Mouse (Mus musculus) liver, embryonic 13.5 days (tissue): Measurements from ENCODE around the gene Decr2. TPM values are rescaled to one million over a fixed set of nuclear protein-coding genes. Genes with fewer than 3 reads are reported as not detected.
A peak's percentile ranks its signal among the peaks of the same experiment; 100 is the strongest.
"Not testable (repeated sequence)": the region's sequence is repeated elsewhere in the genome, so short reads cannot be mapped to it uniquely, and the experiment has no call there.

Experiments
- ATAC-seq: fragments of 200-750 bp; cut with Nextera tagmentation; 2 replicates; pipeline ENCODE4 v1.8.0; 2017; ENCODE audit warnings: low read depth, mild to moderate bottlenecking, moderate number of reproducible peaks, moderate library complexity
- DNase-seq: peaks from one replicate; pipeline ENCODE4 v3.0.0; 2022
- H3K27ac ChIP-seq: fragments of 300-500 bp; sonication (generic); 2 replicates; pipeline ENCODE4 v1.5.1; 2015; ENCODE audit warnings: moderate library complexity, mild to moderate bottlenecking, inconsistent platforms
- H3K27me3 ChIP-seq: fragments of 300-500 bp; sonication (generic); 2 replicates; pipeline ENCODE4 v1.6.1; 2015; ENCODE audit warnings: mild to moderate bottlenecking, inconsistent platforms
- H3K36me3 ChIP-seq: fragments of 300-500 bp; sonication (generic); 2 replicates; pipeline ENCODE4 v1.6.1; 2015; ENCODE audit warnings: mild to moderate bottlenecking, inconsistent platforms
- H3K4me1 ChIP-seq: fragments of 300-500 bp; sonication (generic); replicated peaks from 2 replicates; pipeline ENCODE4 v1.6.1; 2015; ENCODE audit warnings: inconsistent platforms
- H3K4me2 ChIP-seq: fragments of 300-500 bp; sonication (generic); 2 replicates; pipeline ENCODE4 v1.6.1; 2015; ENCODE audit warnings: inconsistent platforms, mild to moderate bottlenecking, moderate library complexity
- H3K4me3 ChIP-seq: fragments of 300-500 bp; sonication (generic); replicated peaks from 2 replicates; pipeline ENCODE4 v1.5.1; 2015; ENCODE audit warnings: mild to moderate bottlenecking, inconsistent platforms
- H3K9ac ChIP-seq: fragments of 300-500 bp; sonication (generic); 2 replicates; pipeline ENCODE4 v1.6.1; 2015; ENCODE audit warnings: mild to moderate bottlenecking, inconsistent platforms
- H3K9me3 ChIP-seq: fragments of 300-500 bp; sonication (generic); replicated peaks from 2 replicates; pipeline ENCODE4 v1.6.1; 2016; ENCODE audit warnings: inconsistent platforms
- WGBS: fragments of 180-500 bp; shearing (Covaris S2); methylation state at CpG from one replicate; pipeline ENCODE4 v1.1.7; 2015; ENCODE audit not compliant: insufficient replicate concordance; 5-methylcytosine and 5-hydroxymethylcytosine counted together
- polyA plus RNA-seq: library from polyadenylated mRNA; unstranded; fragments of >200 nt; fragmentation: Nextera tagmentation; extraction: Ambion mirVana; gene quantifications from 2 replicates; pipeline ENCODE4 v1.2.1, GENCODE M21; 2015

The Decr2 gene
- polyA plus RNA-seq, 1 experiment from 2014 or later: 11.1 TPM

- DNase-seq (no peak), ATAC-seq (no peak)
- H3K27ac ChIP-seq: no peak overlapping the region
- H3K9ac ChIP-seq: no peak overlapping the region
- H3K27me3 ChIP-seq: peaks cover 9% of the 10 kb centered on the region; the same call in 1 of the 2 replicates
- H3K4me1 ChIP-seq: peaks cover 15% of the 10 kb centered on the region
- H3K9me3 ChIP-seq: no peaks in the 10 kb centered on the region
- no peak overlapping the region for H3K4me2 ChIP-seq
- 58% methylated on average over 4 of the region's 4 CpGs for WGBS
- no peaks in the 10 kb centered on the region for H3K36me3 ChIP-seq
- H3K4me3 ChIP-seq: no peak overlapping the region
Observed at GRCm38 (mm10) chr17:26052706-26053105, 37.4 kb downstream of the Decr2 start.

DNA sequence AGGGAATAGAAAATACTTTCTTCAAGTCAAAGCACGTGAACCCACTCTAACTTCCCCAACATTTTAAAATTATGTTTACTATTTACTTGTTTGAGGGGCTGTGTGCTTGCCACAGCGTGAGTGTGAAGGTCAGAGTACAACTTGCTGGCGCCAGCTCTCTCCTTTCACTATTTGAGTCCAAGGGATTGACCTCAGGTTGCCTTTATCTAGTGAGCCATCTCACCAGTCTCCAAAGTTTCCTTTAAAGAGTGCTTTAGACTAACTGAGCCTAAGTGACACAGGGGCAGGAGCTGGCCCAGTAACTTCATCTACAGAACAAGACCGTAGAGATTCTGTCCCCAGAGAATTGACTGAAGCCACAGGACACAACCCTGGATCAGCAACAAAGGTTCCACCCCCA is 38.1 kb downstream of the Decr2 start:
- H3K4me2 ChIP-seq: no peak overlapping the region
- no peak overlapping the region for H3K27ac ChIP-seq
- no peaks in the 10 kb centered on the region for H3K36me3 ChIP-seq
- peaks cover 15% of the 10 kb centered on the region for H3K4me1 ChIP-seq
- DNase-seq (no peak), ATAC-seq (no peak)
- H3K9me3 ChIP-seq: no peaks in the 10 kb centered on the region
- no peak overlapping the region for H3K4me3 ChIP-seq
- H3K9ac ChIP-seq: no peak overlapping the region
- peaks cover 9% of the 10 kb centered on the region; the same call in 1 of the 2 replicates for H3K27me3 ChIP-seq
- 67% methylated on average over 4 of the region's 4 CpGs for WGBS

DNA sequence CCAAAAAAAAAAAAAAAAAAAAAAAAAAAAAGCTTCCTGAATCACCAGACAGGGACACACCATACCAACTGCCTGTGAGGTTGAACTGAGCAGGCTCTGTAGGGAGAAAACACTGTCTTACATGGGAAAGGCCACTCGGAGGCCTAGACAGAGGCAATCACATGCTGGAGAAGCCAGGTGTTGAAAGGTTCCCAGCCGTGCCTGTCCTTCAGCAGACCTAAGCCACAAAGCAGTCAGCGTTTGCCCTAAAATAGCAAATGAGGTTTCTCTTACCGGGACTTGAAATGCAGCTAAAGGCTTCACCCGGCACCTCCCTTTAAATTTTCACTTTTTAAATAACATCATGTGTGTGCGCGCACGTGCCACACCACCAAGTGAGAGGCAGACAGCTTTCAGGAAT is 42.0 kb downstream of the Decr2 start:
- no peak for DNase-seq
- H3K36me3 ChIP-seq: no peaks in the 10 kb centered on the region
- 0 out of 2 replicates have a peak, but pooled peaks cover 3% of the 10 kb centered on the region for H3K27me3 ChIP-seq
- H3K9ac ChIP-seq: no peak overlapping the region
- H3K9me3 ChIP-seq: no peaks in the 10 kb centered on the region
- no peak overlapping the region for H3K4me2 ChIP-seq
- no peak overlapping the region for H3K4me3 ChIP-seq
- 75% methylated on average over 8 of the region's 8 CpGs for WGBS
- no peak overlapping the region for H3K27ac ChIP-seq
- H3K4me1 ChIP-seq: 0 out of 2 replicates have a peak, but pooled peaks cover 6% of the 10 kb centered on the region
- no peak for ATAC-seq

DNA sequence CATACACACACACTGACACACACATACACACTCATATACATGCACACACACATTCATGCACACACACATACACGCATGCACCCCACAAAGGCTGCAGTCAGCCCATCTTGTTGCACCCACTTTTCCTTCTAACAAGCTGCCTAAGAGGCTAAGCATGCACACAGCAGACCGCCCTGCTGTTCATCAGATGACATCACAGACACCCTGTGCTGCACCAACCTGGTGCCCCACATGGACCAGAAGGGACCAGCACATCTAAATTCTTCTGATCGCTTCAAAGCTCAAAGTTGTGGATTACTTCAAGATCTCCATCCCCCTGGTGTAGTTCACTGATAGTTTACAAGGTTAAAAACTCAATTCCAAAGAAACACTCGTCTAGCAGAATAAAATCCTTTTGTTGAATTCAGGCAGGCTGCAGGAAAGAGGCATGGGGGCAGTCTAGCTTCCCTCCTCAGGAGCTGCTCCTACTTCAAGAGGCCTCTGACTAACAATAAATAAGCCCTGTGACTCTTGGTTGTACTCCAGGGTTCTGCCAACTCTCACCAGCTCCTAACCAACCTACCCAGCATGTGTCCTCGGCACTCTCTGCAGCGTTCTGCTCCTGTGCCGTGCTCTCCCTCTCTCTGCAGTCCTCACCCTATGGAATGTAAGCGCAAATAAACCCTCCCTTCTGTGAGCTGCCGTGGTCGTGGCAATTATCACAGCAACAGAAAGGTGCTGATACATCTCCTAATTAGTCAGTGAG is 43.7 kb downstream of the Decr2 start:
- Histone ChIP-seq H3K4me3 (no peak overlapping the region), H3K27me3 (0 out of 2 replicates have a peak, but pooled peaks cover 3% of the 10 kb centered on the region), H3K9ac (no peak overlapping the region), H3K36me3 (no peaks in the 10 kb centered on the region), H3K27ac (no peak overlapping the region), H3K4me1 (0 out of 2 replicates have a peak, but pooled peaks cover 5% of the 10 kb centered on the region), H3K4me2 (no peak overlapping the region), H3K9me3 (no peaks in the 10 kb centered on the region)
- no peak for DNase-seq
- WGBS: 51% methylated on average over 10 of the region's 10 CpGs
- ATAC-seq: no peak

DNA sequence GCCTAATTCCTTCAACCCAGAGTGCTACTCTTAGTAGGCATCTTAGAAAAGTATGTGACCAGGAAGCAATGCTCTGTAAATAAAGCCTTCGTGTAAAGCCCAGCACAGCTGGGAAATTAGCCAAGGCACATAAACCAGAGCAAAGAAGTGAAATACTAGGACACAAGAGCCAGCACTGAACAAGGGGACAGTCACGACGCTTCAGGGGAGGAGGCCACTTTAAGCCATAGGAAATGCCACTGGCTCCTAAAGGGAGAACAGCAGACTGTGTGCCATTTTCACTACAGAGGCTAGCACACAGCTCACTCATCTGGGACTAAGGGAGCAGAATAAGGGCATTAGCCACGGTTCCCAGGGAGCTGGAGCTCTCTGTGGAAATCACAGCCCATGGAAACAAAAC is 44.9 kb downstream of the Decr2 start:
- no peak overlapping the region for H3K9ac ChIP-seq
- 61% methylated on average over 4 of the region's 4 CpGs for WGBS
- H3K27ac ChIP-seq: no peak overlapping the region
- no peak for ATAC-seq
- DNase-seq: no peak
- H3K9me3 ChIP-seq: no peaks in the 10 kb centered on the region
- H3K4me3 ChIP-seq: no peak overlapping the region
- H3K4me2 ChIP-seq: no peak overlapping the region
- no peaks in the 10 kb centered on the region for H3K36me3 ChIP-seq
- H3K4me1 ChIP-seq: 0 out of 2 replicates have a peak, but pooled peaks cover 4% of the 10 kb centered on the region
- H3K27me3 ChIP-seq: 0 out of 2 replicates have a peak, but pooled peaks cover 3% of the 10 kb centered on the region

DNA sequence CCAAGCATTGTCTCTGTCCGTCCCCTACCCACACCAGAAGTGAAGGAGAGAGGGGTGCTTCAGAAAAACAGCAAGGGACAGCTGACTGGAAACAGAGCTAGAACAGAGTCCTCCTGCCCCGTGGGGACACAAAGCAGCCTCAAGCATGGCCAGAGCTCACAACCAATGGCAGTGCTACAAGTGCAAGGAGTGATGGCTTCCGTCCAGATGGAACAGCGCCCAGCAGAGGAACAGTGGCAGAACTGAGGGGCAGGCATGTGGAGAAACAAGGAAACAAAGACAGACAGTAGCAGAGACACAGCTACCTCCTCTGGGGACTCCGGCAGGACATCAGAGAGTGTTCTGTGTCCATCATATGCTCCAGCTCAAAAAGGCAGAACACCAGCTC is 46.9 kb downstream of the Decr2 start:
- no peak overlapping the region for H3K4me3 ChIP-seq
- H3K9me3 ChIP-seq: no peaks in the 10 kb centered on the region
- no peak overlapping the region for H3K27ac ChIP-seq
- no peak for ATAC-seq
- 56% methylated on average over 5 of the region's 5 CpGs for WGBS
- H3K9ac ChIP-seq: no peak overlapping the region
- H3K36me3 ChIP-seq: no peaks in the 10 kb centered on the region
- no peak for DNase-seq
- 0 out of 2 replicates have a peak, but pooled peaks cover 3% of the 10 kb centered on the region for H3K27me3 ChIP-seq
- H3K4me2 ChIP-seq: no peak overlapping the region
- H3K4me1 ChIP-seq: 0 out of 2 replicates have a peak, but pooled peaks cover 4% of the 10 kb centered on the region

GRCm38 (mm10) chr17:26042599-26043248 is 47.4 kb downstream of the Decr2 start:
- H3K36me3 ChIP-seq: no peaks in the 10 kb centered on the region
- no peak overlapping the region for H3K4me2 ChIP-seq
- DNase-seq (no peak), ATAC-seq (no peak)
- H3K4me1 ChIP-seq: 0 out of 2 replicates have a peak, but pooled peaks cover 4% of the 10 kb centered on the region
- 72% methylated on average over 13 of the region's 13 CpGs for whole genome bisulfite sequencing
- H3K9me3 ChIP-seq: no peaks in the 10 kb centered on the region
- H3K27ac ChIP-seq: no peak overlapping the region
- no peak overlapping the region for H3K9ac ChIP-seq
- H3K4me3 ChIP-seq: no peak overlapping the region
- H3K27me3 ChIP-seq: 0 out of 2 replicates have a peak, but pooled peaks cover 3% of the 10 kb centered on the region

DNA sequence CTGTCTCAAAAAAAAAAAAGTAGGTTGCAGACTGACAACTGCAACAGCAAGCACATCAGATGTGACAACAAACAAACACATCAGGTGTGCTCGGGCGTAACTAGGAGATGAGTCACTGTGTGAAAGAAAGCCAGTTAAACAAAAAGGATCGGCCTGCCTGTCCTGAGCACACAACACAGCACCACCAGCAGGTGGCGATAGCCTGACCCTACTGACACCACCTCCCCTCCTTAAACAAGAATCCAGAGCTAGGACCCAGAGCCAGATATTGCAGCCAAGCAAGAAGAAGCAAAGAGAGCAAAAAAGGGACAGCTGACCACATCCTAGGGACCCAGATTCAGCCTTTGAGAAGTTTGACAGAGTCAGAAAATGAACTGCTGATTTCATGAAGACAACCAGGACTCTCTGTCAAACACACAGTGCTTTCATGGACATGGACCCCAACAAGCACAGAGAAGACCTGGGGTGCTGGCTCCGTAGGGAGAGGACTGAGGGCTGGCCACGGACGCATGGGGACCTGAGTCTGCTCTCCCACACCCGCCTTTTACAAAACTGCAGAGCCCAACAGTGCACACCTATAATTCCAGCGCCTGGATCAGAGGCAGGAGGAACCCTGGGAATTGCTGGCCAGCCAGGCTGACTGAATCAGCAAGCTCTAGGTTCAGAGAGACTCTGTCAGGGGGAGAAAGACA is 48.9 kb downstream of the Decr2 start:
- Histone ChIP-seq H3K27ac (no peak overlapping the region), H3K27me3 (0 out of 2 replicates have a peak, but pooled peaks cover 3% of the 10 kb centered on the region), H3K36me3 (no peaks in the 10 kb centered on the region), H3K4me1 (0 out of 2 replicates have a peak, but pooled peaks cover 4% of the 10 kb centered on the region), H3K9me3 (no peaks in the 10 kb centered on the region), H3K4me2 (no peak overlapping the region), H3K4me3 (no peak overlapping the region), H3K9ac (no peak overlapping the region)
- DNase-seq: peak; percentile 13
- ATAC-seq: no peak
- WGBS: 44% methylated on average over 9 of the region's 9 CpGs

DNA sequence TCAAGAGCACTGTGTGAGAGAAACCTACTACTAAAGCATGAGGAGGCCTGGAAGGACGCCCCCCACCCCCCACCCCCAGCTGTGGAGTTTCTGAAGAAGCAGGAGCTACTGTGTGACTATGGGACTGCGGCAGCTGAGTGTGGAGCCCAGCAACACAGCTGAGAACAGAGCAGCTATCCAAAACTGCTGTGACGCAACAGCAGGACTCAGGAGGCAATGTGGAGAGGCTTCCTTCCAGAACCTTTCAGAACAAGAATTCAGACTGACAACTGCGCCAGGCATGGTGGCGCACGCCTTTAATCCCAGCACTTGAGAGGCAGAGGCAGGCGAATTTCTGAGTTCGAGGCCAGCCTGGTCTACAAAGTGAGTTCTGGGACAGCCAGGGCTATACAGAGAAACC is 49.4 kb downstream of the Decr2 start:
- H3K27ac ChIP-seq, H3K4me3 ChIP-seq, H3K27me3 ChIP-seq, DNase-seq, H3K9ac ChIP-seq, H3K9me3 ChIP-seq, H3K36me3 ChIP-seq, H3K4me2 ChIP-seq, H3K4me1 ChIP-seq, ATAC-seq: not testable (repeated sequence)
- 73% methylated on average over 8 of the region's 8 CpGs for WGBS

DNA sequence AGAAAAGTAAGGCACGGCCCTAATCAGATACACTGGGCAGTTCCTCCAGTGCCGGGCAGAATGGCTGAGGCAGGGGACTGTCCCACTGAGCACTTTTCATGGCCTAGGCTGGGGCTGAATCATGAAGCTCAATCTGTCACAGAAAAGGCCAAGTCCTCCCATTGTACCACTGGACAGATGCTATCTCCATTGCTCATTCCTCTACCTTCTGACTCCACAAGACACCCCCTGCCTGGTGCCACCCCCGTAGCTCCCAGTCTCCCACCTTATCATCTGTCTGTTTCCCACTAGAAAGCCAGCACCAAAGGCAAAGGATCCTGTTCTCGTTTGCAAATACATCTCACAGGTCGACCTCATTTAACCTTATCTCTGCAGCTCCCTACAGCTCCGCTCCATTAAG is 58.1 kb downstream of the Decr2 start:
- Histone ChIP-seq H3K9me3 (no peaks in the 10 kb centered on the region), H3K4me2 (no peak overlapping the region), H3K4me3 (no peak overlapping the region), H3K27ac (no peak overlapping the region), H3K27me3 (no peaks in the 10 kb centered on the region), H3K9ac (no peak overlapping the region), H3K4me1 (no peaks in the 10 kb centered on the region), H3K36me3 (no peaks in the 10 kb centered on the region)
- DNase-seq (no peak), ATAC-seq (no peak)
- 56% methylated on average over 6 of the region's 6 CpGs for WGBS

DNA sequence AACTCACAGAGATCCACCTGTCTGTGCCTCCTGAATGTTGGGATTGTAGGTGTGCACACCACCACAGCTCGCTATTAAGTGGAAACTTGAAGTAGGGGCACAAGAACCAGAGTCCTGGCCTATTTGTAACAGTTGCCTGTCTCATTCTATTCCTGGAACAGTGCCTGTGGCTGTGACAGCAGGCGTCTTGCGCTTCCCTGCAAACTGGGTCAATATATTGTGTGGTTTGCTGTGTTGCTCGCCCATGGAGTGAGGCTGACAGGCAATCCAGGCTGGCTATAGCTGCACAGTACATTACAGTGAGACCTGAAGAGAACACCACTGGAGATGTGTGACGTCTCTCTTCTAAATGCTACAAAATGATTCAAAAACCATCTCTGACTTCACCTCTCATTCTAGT is 58.6 kb downstream of the Decr2 start:
- H3K9ac ChIP-seq: no peak overlapping the region
- 71% methylated on average over 5 of the region's 5 CpGs for WGBS

More for the DNA sequence above, 58.6 kb downstream of the Decr2 start:
- H3K27ac ChIP-seq: no peak overlapping the region
- H3K36me3 ChIP-seq: no peaks in the 10 kb centered on the region
- H3K4me1 ChIP-seq: no peaks in the 10 kb centered on the region
- DNase-seq (no peak), ATAC-seq (no peak)
- H3K27me3 ChIP-seq: no peaks in the 10 kb centered on the region
- H3K9me3 ChIP-seq: no peaks in the 10 kb centered on the region
- no peak overlapping the region for H3K4me3 ChIP-seq
- no peak overlapping the region for H3K4me2 ChIP-seq
